In genomic region chr6:125653416-125653815, GRCm38 (mm10) we compare ENCODE assay signal across 19 mouse cellular contexts. TPM values are rescaled to one million over a fixed set of nuclear protein-coding genes. Genes with fewer than 3 reads are reported as not detected.
DNase-seq lines count a peak whose midpoint lies in the region.
"Had no signal": no experiment of that assay in that cellular context is flagged by ENCODE, and none has a peak within 500 bp of the region (broad histone marks: within the 10 kb centered on the region; RNA-seq: fewer than 3 reads in every experiment).

No protein-coding gene starts in this region.

- peak; percentile 42 for DNase-seq in adrenal gland, adult 2 months
- no peak for DNase-seq in adrenal gland, postnatal 4 days (ENCODE audit: low spot score in 2 of 2)
- DNase-seq in 3T3-L1 (ENCODE audit: low read depth, low spot score), result peak; percentile 5
- DNase-seq in adrenal gland, postnatal 36 days, result peak; percentile 7 to 17
- no peak for DNase-seq in left cerebral cortex, postnatal 36 days (ENCODE audit: low spot score in 2 of 2)
- DNase-seq in layer of hippocampus, postnatal 10 days (ENCODE audit: low spot score in 2 of 2), result no peak
- DNase-seq: B cell, adult 2 months; cerebellum, adult 18-20 months; cerebellum, adult 9-10 months; cerebellum, postnatal 25 days; gastrocnemius, postnatal 36 days; heart, adult 11 months had no signal

- intact Hi-C loops in left cerebral cortex, postnatal 36 days (cut with DNase I), result no loop called here

RNA-seq across cellular contexts. Expression of gene Ano2, which starts 36.8 kb away (rescaled TPM):
- under 1 TPM; 0.09 to 0.10 TPM for total RNA-seq in adrenal gland, adult 2 months (2021)
- 0.03 TPM in 1 of 2 replicates, not detected in the other for polyA plus RNA-seq in adrenal gland, adult 2 months (2012; rRNA removed)
- total RNA-seq in adrenal gland, postnatal 4 days (2021), result under 1 TPM in 1 of 2 experiments, not detected in 1; 0.81 TPM
- total RNA-seq in adrenal gland, postnatal 36 days (2021), result under 1 TPM in 1 of 2 experiments, not detected in 1; 0.07 TPM
- 1 to 10 TPM; 2.3 to 5.2 TPM for total RNA-seq in left cerebral cortex, postnatal 36 days (2021)
- total RNA-seq in layer of hippocampus, postnatal 10 days (2021), result 1 to 10 TPM; 3.9 to 4.1 TPM
- total RNA-seq: CH12.LX; common myeloid progenitor, adult 5-6 weeks; gastrocnemius, postnatal 36 days; heart, adult 8-10 months; heart, postnatal 25 days; hematopoietic stem cell, adult 5-6 weeks had no signal
- polyA plus RNA-seq: G1E; heart, postnatal 0 days had no signal

Comparison
In these comparisons a context has a peak if more than half of its experiments do, and no peak if none do; other contexts are left out.
1. DNase-seq: peak in adrenal gland, adult 2 months (single experiment), 3T3-L1 (single experiment) and adrenal gland, postnatal 36 days (2 of 2); none in adrenal gland, postnatal 4 days (0 of 2), left cerebral cortex, postnatal 36 days (0 of 2) and layer of hippocampus, postnatal 10 days (0 of 2).